Mouse (Mus musculus) midbrain, embryonic 10.5 days (tissue): Measurements from ENCODE around the gene Usp6nl. TPM values are rescaled to one million over a fixed set of nuclear protein-coding genes. Genes with fewer than 3 reads are reported as not detected.

Experiments used
- DNase-seq: peaks from one replicate; pipeline ENCODE4 v3.0.0-alpha.2; 2017; ENCODE audit warnings: low spot score
- H3K27ac ChIP-seq: fragments of 300-500 bp; sonication (generic); replicated peaks from 2 replicates; pipeline ENCODE4 v1.5.1; 2016; ENCODE audit warnings: mild to moderate bottlenecking
- H3K27me3 ChIP-seq: fragments of 300-500 bp; sonication (generic); 2 replicates; pipeline ENCODE4 v1.6.1; 2016; ENCODE audit warnings: low read depth, mild to moderate bottlenecking; ENCODE audit not compliant: poor library complexity, severe bottlenecking
- H3K36me3 ChIP-seq: fragments of 300-500 bp; sonication (generic); 2 replicates; pipeline ENCODE4 v1.6.1; 2016; ENCODE audit warnings: mild to moderate bottlenecking, moderate library complexity
- H3K4me1 ChIP-seq: fragments of 300-500 bp; sonication (generic); 2 replicates; pipeline ENCODE4 v1.6.1; 2016
- H3K4me3 ChIP-seq: fragments of 300-500 bp; sonication (generic); 2 replicates; pipeline ENCODE4 v1.5.1; 2016; ENCODE audit warnings: mild to moderate bottlenecking, moderate library complexity
- H3K9me3 ChIP-seq: fragments of 300-500 bp; sonication (generic); replicated peaks from 2 replicates; pipeline ENCODE4 v1.6.1; 2016; ENCODE audit warnings: mild to moderate bottlenecking
- WGBS: fragments of 180-500 bp; shearing (Covaris S2); methylation state at CpG from one replicate; pipeline ENCODE4 v1.1.7; 2016; 5-methylcytosine and 5-hydroxymethylcytosine counted together
- polyA plus RNA-seq: library from polyadenylated mRNA; unstranded; fragments of >200 nt; fragmentation: Nextera tagmentation; extraction: Ambion mirVana; gene quantifications from 2 replicates; pipeline ENCODE4 v1.2.1, GENCODE M21; 2016

The Usp6nl gene
- polyA plus RNA-seq, 1 experiment from 2014 or later, result 11.0 TPM

DNA sequence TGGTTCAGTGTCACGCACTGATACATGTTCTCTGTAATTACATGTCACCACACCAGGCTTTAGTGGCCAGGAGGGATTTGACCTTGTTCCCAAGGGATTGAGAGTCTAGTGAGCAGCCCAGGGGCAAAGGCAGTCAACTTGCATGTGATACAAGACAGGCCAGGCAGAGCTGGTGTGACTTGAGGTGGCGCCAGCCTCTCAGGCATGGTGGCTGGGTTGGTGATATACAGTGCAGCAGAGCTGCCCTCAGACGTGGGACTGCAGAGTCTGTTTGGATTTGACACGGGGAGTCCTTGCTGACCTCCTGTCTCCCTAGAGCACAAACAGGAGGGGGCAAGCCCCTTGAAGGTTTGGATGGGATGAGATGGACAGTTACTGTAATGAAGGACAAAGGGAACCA is 123.4 kb downstream of the Usp6nl start:
- Histone ChIP-seq H3K4me1 (no peaks in the 10 kb centered on the region), H3K4me3 (no peak overlapping the region), H3K27me3 (no peaks in the 10 kb centered on the region), H3K27ac (no peak overlapping the region; the same call in 1 of the 2 replicates), H3K36me3 (peaks cover 34% of the 10 kb centered on the region), H3K9me3 (no peaks in the 10 kb centered on the region)
- DNase-seq, result no peak
- WGBS, result 81% methylated on average over 4 of the region's 4 CpGs

DNA sequence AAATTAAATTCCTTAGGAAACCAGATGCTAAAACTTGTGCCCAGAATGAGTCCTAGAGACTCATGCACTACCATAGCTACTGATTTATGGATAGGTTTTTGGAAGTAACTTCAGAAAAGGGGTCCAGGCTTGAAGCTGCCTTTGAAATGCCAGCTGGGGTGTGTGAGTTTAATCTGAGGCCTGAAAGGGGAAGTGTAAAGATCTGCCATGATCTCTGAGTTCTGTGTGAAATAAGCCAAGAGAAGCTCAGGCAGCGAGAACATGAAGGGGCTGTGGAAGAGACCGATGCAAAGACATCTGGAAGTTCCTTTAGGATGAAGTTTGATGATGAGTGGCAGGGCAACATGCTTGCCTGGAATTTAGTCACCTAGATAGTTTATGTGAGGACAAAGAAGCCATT is 126.4 kb downstream of the Usp6nl start:
- 97% methylated on average over 2 of the region's 2 CpGs for WGBS
- no peak for DNase-seq
- Histone ChIP-seq H3K4me3 (no peak overlapping the region), H3K9me3 (no peaks in the 10 kb centered on the region), H3K27ac (no peak overlapping the region), H3K4me1 (no peaks in the 10 kb centered on the region), H3K27me3 (no peaks in the 10 kb centered on the region), H3K36me3 (peaks cover 14% of the 10 kb centered on the region)

DNA sequence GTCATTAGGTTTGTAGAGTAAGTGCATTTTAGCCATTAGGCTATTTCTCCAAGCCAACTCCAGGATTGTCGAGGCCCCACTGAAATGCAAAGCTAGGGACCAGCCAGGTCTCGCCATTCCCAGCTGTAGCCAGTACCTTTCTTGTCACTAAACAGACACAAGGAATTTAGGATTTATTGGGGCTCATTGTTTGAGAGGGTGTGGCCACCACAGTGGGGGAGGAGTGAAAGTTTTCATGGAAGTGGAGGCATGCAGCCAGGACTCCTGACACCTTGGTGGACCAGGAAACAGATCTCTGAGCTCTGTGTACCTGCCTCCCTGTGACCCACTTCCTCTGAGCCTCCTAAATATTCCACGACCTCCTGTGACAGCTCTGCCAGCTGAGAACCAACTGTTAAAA is 127.2 kb downstream of the Usp6nl start:
- Histone ChIP-seq H3K9me3 (no peaks in the 10 kb centered on the region), H3K4me3 (no peak overlapping the region), H3K36me3 (peaks cover 13% of the 10 kb centered on the region), H3K27me3 (no peaks in the 10 kb centered on the region), H3K4me1 (no peaks in the 10 kb centered on the region), H3K27ac (no peak overlapping the region)
- no peak for DNase-seq
- WGBS, result 75% methylated on average over 3 of the region's 3 CpGs

DNA sequence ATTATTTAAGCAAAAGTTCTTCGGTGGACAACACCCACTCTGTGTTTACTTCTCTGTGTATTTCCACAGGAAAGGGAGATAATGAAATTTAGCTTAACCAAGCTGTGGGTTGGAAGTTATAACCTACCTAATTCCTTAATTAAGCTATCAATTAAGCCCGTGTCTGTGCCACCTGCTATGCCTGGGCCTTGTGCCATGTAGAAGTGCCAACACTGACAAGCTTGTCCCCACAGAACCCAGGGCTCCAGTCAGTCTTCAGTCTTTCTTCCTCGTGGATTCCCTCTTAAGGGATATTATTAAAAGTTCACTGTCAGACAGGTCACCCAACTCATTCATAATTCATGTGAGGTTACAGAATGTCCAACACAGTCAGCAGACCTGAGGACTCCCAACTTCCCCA is 128.1 kb downstream of the Usp6nl start:
- H3K4me3 ChIP-seq, result no peak overlapping the region
- H3K27ac ChIP-seq, result no peak overlapping the region
- H3K36me3 ChIP-seq, result peaks cover 10% of the 10 kb centered on the region; the same call in 1 of the 2 replicates
- DNase-seq, result no peak
- no peaks in the 10 kb centered on the region for H3K9me3 ChIP-seq
- H3K4me1 ChIP-seq, result no peaks in the 10 kb centered on the region
- H3K27me3 ChIP-seq, result no peaks in the 10 kb centered on the region
- WGBS, result 91% methylated on average over 3 of the region's 3 CpGs

DNA sequence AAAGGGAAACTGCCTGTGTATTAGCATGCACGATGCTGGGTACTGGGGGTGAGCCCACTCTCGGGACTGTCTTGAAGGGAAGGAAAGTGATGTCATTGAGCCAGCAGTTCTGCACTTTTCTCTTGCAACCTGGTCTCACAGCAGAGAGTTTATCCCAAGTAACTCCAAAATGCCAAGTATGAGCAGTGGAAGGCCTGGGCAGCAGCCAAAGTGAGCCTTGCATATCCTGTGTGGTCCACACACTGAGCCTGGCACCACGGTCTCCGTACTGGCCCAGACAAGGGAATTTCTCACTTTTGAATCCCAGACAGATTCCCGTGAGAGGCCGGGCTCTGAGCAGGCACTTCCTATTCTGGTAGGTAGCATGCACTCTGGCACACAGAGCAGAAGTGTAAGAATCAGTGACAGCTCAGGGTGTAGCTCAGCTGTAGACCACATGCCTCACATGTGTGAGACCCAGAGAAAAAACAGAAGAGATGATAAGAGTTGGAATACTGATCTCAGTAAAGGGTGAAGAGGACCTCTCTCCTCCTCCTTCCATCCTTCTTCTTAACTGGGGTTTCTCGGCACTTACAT is 132.6 kb downstream of the Usp6nl start:
- no peaks in the 10 kb centered on the region for H3K27me3 ChIP-seq
- 83% methylated on average over 7 of the region's 7 CpGs for WGBS
- H3K4me3 ChIP-seq, result no peak overlapping the region
- DNase-seq, result no peak
- no peaks in the 10 kb centered on the region for H3K9me3 ChIP-seq
- H3K4me1 ChIP-seq, result no peaks in the 10 kb centered on the region
- no peak overlapping the region for H3K27ac ChIP-seq
- H3K36me3 ChIP-seq, result no peaks in the 10 kb centered on the region

DNA sequence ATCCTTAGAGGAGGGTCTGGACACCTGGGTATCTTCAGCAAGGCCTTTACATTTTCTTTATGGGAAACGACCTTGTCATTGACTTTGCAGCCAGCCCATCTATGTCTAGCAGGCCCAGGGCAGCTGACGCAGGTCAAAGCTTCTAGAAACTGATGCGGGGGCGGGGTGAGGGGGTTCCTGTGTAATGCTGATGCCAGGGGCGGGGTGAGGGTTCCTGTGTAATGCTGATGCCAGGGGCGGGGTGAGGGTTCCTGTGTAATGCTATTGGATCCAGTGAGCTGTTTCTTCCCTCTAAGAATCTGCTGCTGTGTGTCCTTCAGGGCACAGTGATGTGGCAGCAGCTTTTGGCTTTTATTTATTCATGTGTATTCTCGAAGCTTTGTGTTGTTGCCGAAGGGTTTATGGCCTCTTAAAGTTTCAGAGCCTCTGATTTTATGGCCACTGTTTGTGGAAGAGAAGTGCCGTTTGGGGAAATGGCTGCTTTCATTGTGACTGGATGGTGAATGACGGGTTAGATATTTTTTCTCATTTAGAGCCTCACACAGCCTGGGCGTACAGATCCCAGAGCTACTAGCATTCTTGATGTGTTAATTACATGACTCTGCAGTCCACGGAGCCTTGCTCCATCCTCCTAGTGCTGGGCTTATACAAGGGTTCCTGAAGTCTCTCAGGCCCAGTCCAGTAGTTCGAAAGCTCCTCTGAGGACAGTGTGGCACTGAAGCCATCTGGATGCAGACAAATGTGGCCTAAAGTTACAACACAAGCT is 137.0 kb downstream of the Usp6nl start:
- no peaks in the 10 kb centered on the region for H3K36me3 ChIP-seq
- 0 out of 2 replicates have a peak, but pooled peaks cover 3% of the 10 kb centered on the region for H3K9me3 ChIP-seq
- H3K4me1 ChIP-seq, result peaks cover 2% of the 10 kb centered on the region; the same call in 1 of the 2 replicates
- DNase-seq, result no peak
- no peaks in the 10 kb centered on the region for H3K27me3 ChIP-seq
- no peak overlapping the region for H3K4me3 ChIP-seq
- 75% methylated on average over 13 of the region's 13 CpGs for WGBS
- H3K27ac ChIP-seq, result no peak overlapping the region; the same call in 1 of the 2 replicates

DNA sequence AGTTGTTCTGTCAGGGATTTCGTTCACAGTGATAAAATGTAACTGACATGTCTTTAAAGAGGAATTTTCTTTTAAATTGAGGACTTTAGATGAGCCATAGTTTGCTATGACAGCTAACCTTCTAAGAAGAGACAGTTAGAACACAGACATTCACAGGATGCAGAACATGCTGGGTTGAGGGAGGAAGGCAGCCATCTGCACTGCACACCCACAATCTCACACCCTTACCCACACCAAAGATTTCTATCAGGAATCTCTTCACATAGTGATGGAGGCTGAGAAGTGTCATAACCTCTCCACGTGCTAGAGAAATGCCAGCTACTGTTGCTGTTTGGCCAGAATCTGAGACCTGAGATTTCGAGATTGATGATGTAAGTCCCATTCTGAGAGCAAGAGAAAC is 139.8 kb downstream of the Usp6nl start:
- peaks cover 4% of the 10 kb centered on the region; the same call in 1 of the 2 replicates for H3K4me1 ChIP-seq
- DNase-seq, result no peak
- H3K27ac ChIP-seq, result no peak overlapping the region
- H3K27me3 ChIP-seq, result no peaks in the 10 kb centered on the region
- H3K9me3 ChIP-seq, result 0 out of 2 replicates have a peak, but pooled peaks cover 3% of the 10 kb centered on the region
- H3K36me3 ChIP-seq, result no peaks in the 10 kb centered on the region
- 91% methylated on average over 3 of the region's 3 CpGs for WGBS
- H3K4me3 ChIP-seq, result no peak overlapping the region

DNA sequence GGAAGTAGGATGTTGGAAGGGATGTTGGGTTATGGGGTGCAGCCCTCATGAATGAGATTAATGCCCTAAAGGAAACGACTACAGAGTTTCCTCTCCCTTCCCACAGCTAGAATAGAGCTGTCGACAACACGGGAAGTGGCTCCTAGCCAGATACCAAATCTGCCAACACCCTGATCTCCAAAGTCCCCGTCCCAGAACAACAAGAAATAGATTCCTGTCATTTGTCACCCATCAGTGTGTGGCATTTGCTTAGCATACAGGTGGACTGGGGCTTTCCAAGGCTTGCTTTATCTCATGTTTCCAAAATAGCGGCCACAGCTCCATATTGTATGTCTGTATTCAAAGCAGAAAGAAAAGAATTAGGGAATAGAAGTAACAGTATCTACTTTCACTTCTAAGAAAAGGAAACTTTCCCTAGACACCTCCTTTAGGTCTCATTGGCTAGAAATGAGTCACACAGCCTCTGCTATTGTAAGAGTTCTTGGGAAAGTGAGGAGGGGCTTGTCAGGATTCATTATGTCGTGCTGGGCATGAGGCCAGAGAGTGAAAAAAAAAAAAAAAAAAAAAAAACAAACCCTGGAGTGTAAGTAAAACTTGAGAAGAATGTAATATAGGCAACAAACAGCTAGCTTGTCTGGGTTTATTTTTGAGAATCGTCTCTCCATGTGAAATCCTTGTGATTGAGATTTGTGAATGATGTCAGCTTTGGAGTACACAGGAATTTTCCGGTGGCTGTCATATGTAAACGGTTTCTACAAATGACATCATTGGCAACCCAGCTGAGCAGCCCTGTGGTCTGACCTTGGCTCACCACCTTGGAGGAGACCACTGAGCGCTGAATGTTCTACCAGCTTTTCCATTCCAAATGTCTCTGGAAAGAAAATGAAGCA is 141.6 kb downstream of the Usp6nl start:
- H3K4me1 ChIP-seq, result peaks cover 4% of the 10 kb centered on the region; the same call in 1 of the 2 replicates
- H3K27ac ChIP-seq, result no peak overlapping the region
- no peak overlapping the region for H3K4me3 ChIP-seq
- H3K27me3 ChIP-seq, result no peaks in the 10 kb centered on the region
- WGBS, result 84% methylated on average over 10 of the region's 10 CpGs
- no peaks in the 10 kb centered on the region for H3K36me3 ChIP-seq
- H3K9me3 ChIP-seq, result 0 out of 2 replicates have a peak, but pooled peaks cover 3% of the 10 kb centered on the region
- DNase-seq, result no peak

DNA sequence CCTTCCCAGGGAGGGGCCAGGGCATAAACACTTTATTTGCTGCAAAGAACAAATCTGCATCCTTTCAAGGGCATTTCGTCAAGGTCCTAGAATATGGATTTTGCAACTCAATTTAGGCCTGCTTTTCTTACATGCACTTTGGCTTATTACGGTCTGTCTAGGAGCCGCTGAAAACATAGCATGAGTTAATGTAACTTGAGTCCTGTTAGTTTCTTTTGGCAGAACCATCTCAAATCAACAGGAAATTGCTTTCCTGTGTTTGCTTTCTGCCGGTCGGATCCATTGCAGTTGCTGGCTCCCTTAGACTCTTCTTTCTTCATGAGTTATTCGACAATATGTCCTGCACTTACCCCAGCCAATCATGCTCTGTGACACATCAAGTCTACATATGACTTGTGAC is 143.9 kb downstream of the Usp6nl start:
- Histone ChIP-seq H3K4me1 (peaks cover 14% of the 10 kb centered on the region), H3K4me3 (no peak overlapping the region), H3K36me3 (no peaks in the 10 kb centered on the region), H3K27me3 (no peaks in the 10 kb centered on the region), H3K27ac (no peak overlapping the region), H3K9me3 (0 out of 2 replicates have a peak, but pooled peaks cover 3% of the 10 kb centered on the region)
- DNase-seq, result no peak
- 89% methylated on average over 6 of the region's 6 CpGs for WGBS

DNA sequence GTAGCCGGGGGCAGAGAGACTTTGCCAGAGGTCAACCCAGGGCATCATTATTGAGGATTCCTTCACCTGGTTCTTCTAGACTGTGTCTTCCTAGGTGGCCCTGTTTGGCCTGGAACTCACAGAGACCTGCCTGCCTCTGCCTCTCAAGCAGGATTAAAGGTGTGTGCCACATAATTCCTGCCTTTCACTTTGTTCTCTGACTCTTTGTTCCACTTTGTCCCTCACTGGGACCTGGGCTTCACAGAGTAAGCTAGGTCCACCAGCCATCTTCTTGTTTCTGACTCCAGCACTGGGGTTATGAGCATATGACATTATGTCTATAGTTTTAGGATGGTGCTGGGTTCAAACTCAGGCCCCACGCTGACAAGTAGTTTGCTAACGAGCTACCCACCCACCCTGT is 144.9 kb downstream of the Usp6nl start:
- DNase-seq, result no peak
- Histone ChIP-seq H3K27me3 (no peaks in the 10 kb centered on the region), H3K4me3 (no peak overlapping the region), H3K4me1 (peaks cover 16% of the 10 kb centered on the region), H3K27ac (no peak overlapping the region), H3K9me3 (no peaks in the 10 kb centered on the region), H3K36me3 (no peaks in the 10 kb centered on the region)
- WGBS, result 91% methylated on average over 3 of the region's 3 CpGs

DNA sequence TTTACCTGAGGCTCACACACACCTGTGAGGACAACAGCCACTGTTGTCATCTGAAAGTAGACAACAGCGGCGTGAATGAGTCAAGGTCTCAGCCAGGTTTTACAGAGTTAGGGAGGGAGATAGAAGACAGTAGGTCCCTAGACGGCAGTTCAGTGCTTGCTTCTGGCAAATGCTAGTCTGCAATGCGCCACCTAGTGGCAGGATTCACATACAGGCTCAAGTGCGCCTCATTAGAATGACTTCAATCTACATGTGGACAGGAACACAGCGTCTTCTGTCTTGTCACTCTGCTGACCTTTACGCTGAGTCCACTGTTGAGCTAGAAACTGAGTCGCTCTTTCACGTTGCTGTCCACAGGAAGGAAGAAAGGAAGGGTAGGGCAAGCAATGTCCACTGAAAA is 146.7 kb downstream of the Usp6nl start:
- 35% methylated on average over 9 of the region's 9 CpGs for WGBS
- no peak overlapping the region for H3K27ac ChIP-seq
- peaks cover 16% of the 10 kb centered on the region for H3K4me1 ChIP-seq
- no peak overlapping the region for H3K4me3 ChIP-seq
- no peaks in the 10 kb centered on the region for H3K9me3 ChIP-seq
- H3K27me3 ChIP-seq, result no peaks in the 10 kb centered on the region
- no peaks in the 10 kb centered on the region for H3K36me3 ChIP-seq
- peak; percentile 75 for DNase-seq

DNA sequence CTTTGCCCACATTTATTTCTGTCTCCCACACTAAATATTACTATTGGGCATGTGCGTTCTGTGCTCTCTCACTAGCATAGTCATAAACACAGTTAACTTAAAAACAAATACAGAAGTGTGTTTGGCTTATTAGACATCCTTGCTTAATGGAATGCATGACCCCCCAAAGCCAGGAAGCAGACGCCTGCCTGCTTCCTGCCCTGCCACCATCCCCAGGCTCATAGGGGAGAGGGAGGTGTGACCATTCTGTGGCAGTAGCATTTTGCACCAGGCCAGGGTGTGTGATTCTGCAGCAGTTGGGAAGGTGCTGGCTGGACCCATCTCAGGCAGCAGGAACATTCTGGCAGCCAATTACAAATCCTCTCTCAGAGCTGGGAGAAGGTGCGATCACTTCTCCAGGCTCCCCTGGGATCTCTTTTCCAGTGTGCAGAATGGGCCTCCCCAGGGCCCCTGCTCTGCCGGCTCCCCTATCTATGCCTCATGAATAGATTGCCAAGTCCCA is 148.7 kb downstream of the Usp6nl start:
- Histone ChIP-seq H3K36me3 (no peaks in the 10 kb centered on the region), H3K27me3 (no peaks in the 10 kb centered on the region), H3K4me1 (peaks cover 12% of the 10 kb centered on the region), H3K4me3 (no peak overlapping the region), H3K9me3 (no peaks in the 10 kb centered on the region; the same call in 1 of the 2 replicates), H3K27ac (no peak overlapping the region)
- WGBS, result 74% methylated on average over 4 of the region's 4 CpGs
- no peak for DNase-seq
